Mouse (Mus musculus): Measurements from ENCODE around the gene Cdpf1. TPM values are rescaled to one million over a fixed set of nuclear protein-coding genes. Genes with fewer than 3 reads are reported as not detected.

Cdpf1 gene
- total and polyA plus RNA-seq, 3 experiments, result 18.1 to 27.4 (median 26.4) TPM

GRCm38 (mm10) chr15:85821203-85822010 is 9.9 kb upstream of the Cdpf1 start, which contains the start of gene Pkdrej:
Gene Pkdrej, minus strand, starts transcription at chr15:85821734.
- H3K9me3 ChIP-seq (replicated peaks; ENCODE audit: low read length), result no peaks in the 10 kb centered on the region
- dilution Hi-C loops (cut with MboI; ENCODE audit: extremely low pct_ligation_motif_present, extremely low pct_unique_long_range_greater_than_20kb, low sequenced_read_pairs) (no loop called here), in situ Hi-C loops (cut with MboI; ENCODE audit: low pct_ligation_motif_present, low pct_unique_long_range_greater_than_20kb, low sequenced_read_pairs) (no loop called here)
- no peak within 1 kb of the TSS for H3K9ac ChIP-seq (ENCODE audit: insufficient read depth, low read depth)
- no peaks in the 10 kb centered on the region for H3K4me1 ChIP-seq (ENCODE audit: control insufficient read depth in 1 of 2, insufficient read depth in 2 of 2)
- H3K36me3 ChIP-seq (replicated peaks in 1 of 2; ENCODE audit: control insufficient read depth in 1 of 2, insufficient read depth in 1 of 2, low read length in 1 of 2), result no peaks in the 10 kb centered on the region
- H3K27me3 ChIP-seq (replicated peaks), result peaks cover 66% of the 10 kb centered on the region
- no peak for DNase-seq (ENCODE audit: extremely low read depth)
- no peak for TF ChIP-seq MYC (IDR thresholded peaks at IDR 0.05; ENCODE audit: low read depth, low read length)
- no peak for TF ChIP-seq ZKSCAN1 (IDR thresholded peaks at IDR 0.05; ENCODE audit: borderline replicate concordance, low read depth, low read length)
- no peak for TF ChIP-seq MAZ (IDR thresholded peaks at IDR 0.05; ENCODE audit: low read depth, low read length)
- no peaks in the 10 kb centered on the region for H3K79me2 ChIP-seq (replicated peaks; ENCODE audit: control insufficient read depth, extremely low read depth, insufficient read depth, poor library complexity, severe bottlenecking)
- H3K4me3 ChIP-seq (replicated peaks in 1 of 3; ENCODE audit: low read depth in 2 of 3, low read length in 2 of 3, poor library complexity in 1 of 3), result no peak within 1 kb of the TSS
- H3K27ac ChIP-seq (ENCODE audit: insufficient read depth, low read depth), result no peak within 1 kb of the TSS
- H3K4me2 ChIP-seq (ENCODE audit: insufficient read depth, low read depth, poor library complexity, severe bottlenecking), result no peak within 1 kb of the TSS

DNA sequence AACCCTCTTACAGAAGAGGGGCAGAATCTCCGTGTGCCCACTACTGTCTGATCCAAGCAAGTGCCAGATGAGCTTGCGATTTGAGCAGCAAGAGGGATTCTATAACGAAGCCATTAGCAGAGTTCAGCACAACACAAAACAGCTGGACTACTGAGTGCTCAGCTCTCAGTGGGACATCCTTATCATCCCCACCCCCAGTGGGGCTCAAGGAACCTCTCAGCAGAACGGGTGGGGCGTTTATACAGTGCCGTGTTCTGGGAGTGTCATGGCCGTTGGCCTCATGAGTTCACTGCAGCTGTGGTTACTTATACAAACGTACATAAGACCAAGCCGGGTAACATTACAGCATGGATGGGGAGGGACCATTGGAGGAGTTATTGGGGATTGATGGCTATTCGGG is 1.9 kb upstream of the Cdpf1 start:
- Histone ChIP-seq H3K4me2 (ENCODE audit: insufficient read depth, low read depth, poor library complexity, severe bottlenecking) (no peak overlapping the region), H3K27me3 (replicated peaks) (peaks cover 51% of the 10 kb centered on the region), H3K79me2 (replicated peaks; ENCODE audit: control insufficient read depth, extremely low read depth, insufficient read depth, poor library complexity, severe bottlenecking) (no peaks in the 10 kb centered on the region), H3K4me1 (ENCODE audit: control insufficient read depth in 1 of 2, insufficient read depth in 2 of 2) (peaks cover 5 to 26% of the 10 kb centered on the region in 2 experiments), H3K27ac (ENCODE audit: insufficient read depth, low read depth) (no peak overlapping the region), H3K9me3 (replicated peaks; ENCODE audit: low read length) (no peaks in the 10 kb centered on the region), H3K36me3 (replicated peaks in 1 of 2; ENCODE audit: control insufficient read depth in 1 of 2, insufficient read depth in 1 of 2, low read length in 1 of 2) (peaks cover 0 to 9% of the 10 kb centered on the region in 2 experiments), H3K4me3 (replicated peaks in 1 of 3; ENCODE audit: low read depth in 2 of 3, low read length in 2 of 3, poor library complexity in 1 of 3) (no peak overlapping the region), H3K9ac (ENCODE audit: insufficient read depth, low read depth) (no peak overlapping the region)
- in situ Hi-C loops (cut with MboI; ENCODE audit: low pct_ligation_motif_present, low pct_unique_long_range_greater_than_20kb, low sequenced_read_pairs), result no loop called here
- dilution Hi-C loops (cut with MboI; ENCODE audit: extremely low pct_ligation_motif_present, extremely low pct_unique_long_range_greater_than_20kb, low sequenced_read_pairs), result no loop called here
- DNase-seq (ENCODE audit: extremely low read depth), result no peak
- no peak for TF ChIP-seq MAX (IDR thresholded peaks at IDR 0.05; ENCODE audit: low read length)
- no peak for TF ChIP-seq MYC (IDR thresholded peaks at IDR 0.05; ENCODE audit: low read depth, low read length)
- TF ChIP-seq SMC3 (IDR thresholded peaks at IDR 0.05; ENCODE audit: low read depth, low read length), result no peak
- no peak for TF ChIP-seq ZKSCAN1 (IDR thresholded peaks at IDR 0.05; ENCODE audit: borderline replicate concordance, low read depth, low read length)
- no peak for TF ChIP-seq CHD1 (IDR thresholded peaks at IDR 0.05; ENCODE audit: low read depth, low read length)
- no peak for TF ChIP-seq MEF2A (IDR thresholded peaks at IDR 0.05; ENCODE audit: borderline replicate concordance, low read depth, low read length)
- TF ChIP-seq POLR2AphosphoS2 (IDR thresholded peaks at IDR 0.05; ENCODE audit: low read depth, low read length), result no peak

GRCm38 (mm10) chr15:85810806-85811521 is 533 bp downstream of the Cdpf1 start:
- dilution Hi-C loops (cut with MboI; ENCODE audit: extremely low pct_ligation_motif_present, extremely low pct_unique_long_range_greater_than_20kb, low sequenced_read_pairs), result no loop called here

More at GRCm38 (mm10) chr15:85810806-85811521, 533 bp downstream of the Cdpf1 start:
- H3K36me3 ChIP-seq (replicated peaks in 1 of 2; ENCODE audit: control insufficient read depth in 1 of 2, insufficient read depth in 1 of 2, low read length in 1 of 2), result peaks cover 0 to 29% of the 10 kb centered on the region in 2 experiments
- peak; percentile 51 for DNase-seq (ENCODE audit: extremely low read depth)
- H3K27ac ChIP-seq (ENCODE audit: insufficient read depth, low read depth), result peak overlapping the region; percentile 12; the same call in 1 of the 2 replicates
- H3K27me3 ChIP-seq (replicated peaks), result peaks cover 26% of the 10 kb centered on the region
- in situ Hi-C loops (cut with MboI; ENCODE audit: low pct_ligation_motif_present, low pct_unique_long_range_greater_than_20kb, low sequenced_read_pairs), result no loop called here
- H3K4me1 ChIP-seq (ENCODE audit: control insufficient read depth in 1 of 2, insufficient read depth in 2 of 2), result peaks cover 5 to 40% of the 10 kb centered on the region in 2 experiments
- H3K79me2 ChIP-seq (replicated peaks; ENCODE audit: control insufficient read depth, extremely low read depth, insufficient read depth, poor library complexity, severe bottlenecking), result no peaks in the 10 kb centered on the region
- H3K9ac ChIP-seq (ENCODE audit: insufficient read depth, low read depth), result peak overlapping the region; percentile 79
- peak overlapping the region; percentile 74 to 85 (median 75) for H3K4me3 ChIP-seq (replicated peaks in 1 of 3; ENCODE audit: low read depth in 2 of 3, low read length in 2 of 3, poor library complexity in 1 of 3)
- TF ChIP-seq MEF2A (IDR thresholded peaks at IDR 0.05; ENCODE audit: borderline replicate concordance, low read depth, low read length) (peak; percentile 67), ELF1 (IDR thresholded peaks at IDR 0.05; ENCODE audit: low read depth, low read length) (no peak), MXI1 (IDR thresholded peaks at IDR 0.05; ENCODE audit: low read depth, low read length) (no peak), CHD2 (IDR thresholded peaks at IDR 0.05; ENCODE audit: low read length) (no peak), RAD21 (IDR thresholded peaks at IDR 0.05; ENCODE audit: low read depth, low read length) (no peak), CTCF (conservative IDR thresholded peaks at IDR 0.05 in 1 of 2, IDR thresholded peaks at IDR 0.05 in 1 of 2; ENCODE audit: low read depth in 2 of 2, low read length in 2 of 2) (peak in 1 of 2 experiments; percentile 16; a peak in 1 of 4 replicates), ZC3H11A (IDR thresholded peaks at IDR 0.05; ENCODE audit: low read depth, low read length) (no peak), TBP (conservative IDR thresholded peaks at IDR 0.05; ENCODE audit: low read depth, low read length) (no peak), BHLHE40 (IDR thresholded peaks at IDR 0.05; ENCODE audit: low read depth, low read length) (0 out of 2 replicates have a peak, but pooled peaks have one; percentile 8), KAT2A (IDR thresholded peaks at IDR 0.05; ENCODE audit: insufficient replicate concordance, low read length) (no peak)
- peak overlapping the region; percentile 80 for H3K4me2 ChIP-seq (ENCODE audit: insufficient read depth, low read depth, poor library complexity, severe bottlenecking)
- no peaks in the 10 kb centered on the region for H3K9me3 ChIP-seq (replicated peaks; ENCODE audit: low read length)

Data from CH12.LX (cell line).